Mouse (Mus musculus) stomach, embryonic 16.5 days (tissue): ENCODE measurements around the gene Usp2. TPM values are rescaled to one million over a fixed set of nuclear protein-coding genes. Genes with fewer than 3 reads are reported as not detected.

Source experiments
- ATAC-seq: fragments of 200-750 bp; cut with Nextera tagmentation; 2 replicates; pipeline ENCODE4 v1.8.0; 2017; ENCODE audit warnings: moderate number of reproducible peaks, moderate TSS enrichment; ENCODE audit not compliant: insufficient read depth, low FRiP score
- H3K27ac ChIP-seq: fragments of 300-500 bp; sonication (generic); 2 replicates; pipeline ENCODE4 v1.5.1; 2014; ENCODE audit warnings: low read length
- H3K27me3 ChIP-seq: fragments of 300-500 bp; sonication (generic); 2 replicates; pipeline ENCODE4 v1.6.1; 2014; ENCODE audit warnings: low read length, control low read depth, mixed read lengths; ENCODE audit not compliant: control insufficient read depth, insufficient read depth
- H3K36me3 ChIP-seq: fragments of 300-500 bp; sonication (generic); 2 replicates; pipeline ENCODE4 v1.6.1; 2014; ENCODE audit warnings: low read length; ENCODE audit not compliant: control insufficient read depth, insufficient read depth
- H3K4me1 ChIP-seq: fragments of 300-500 bp; sonication (generic); 2 replicates; pipeline ENCODE4 v1.6.1; 2014; ENCODE audit warnings: low read length, control low read depth, mixed read lengths; ENCODE audit not compliant: control insufficient read depth, insufficient read depth
- H3K4me2 ChIP-seq: fragments of 300-500 bp; sonication (generic); 2 replicates; pipeline ENCODE4 v1.6.1; 2014; ENCODE audit warnings: low read depth, low read length, mixed read lengths
- H3K4me3 ChIP-seq: fragments of 300-500 bp; sonication (generic); replicated peaks from 2 replicates; pipeline ENCODE4 v1.5.1; 2014; ENCODE audit warnings: mild to moderate bottlenecking, low read length
- H3K9ac ChIP-seq: fragments of 300-500 bp; sonication (generic); 2 replicates; pipeline ENCODE4 v1.6.1; 2014; ENCODE audit warnings: low read length
- H3K9me3 ChIP-seq: fragments of 300-500 bp; sonication (generic); replicated peaks from 2 replicates; pipeline ENCODE4 v1.6.1; 2016; ENCODE audit warnings: low read length, control low read depth; ENCODE audit not compliant: control insufficient read depth
- WGBS: fragments of 180-500 bp; shearing (Covaris S2); extraction: QIAGEN DNeasy Blood & Tissue Kit; methylation state at CpG from one replicate; pipeline ENCODE4 v1.1.7; 2014; 5-methylcytosine and 5-hydroxymethylcytosine counted together
- polyA plus RNA-seq: library from polyadenylated mRNA; unstranded; fragments of >200 nt; fragmentation: Nextera tagmentation; extraction: Ambion mirVana; gene quantifications from 2 replicates; pipeline ENCODE4 v1.2.1, GENCODE M21; 2015

Gene Usp2
- polyA plus RNA-seq, result 16.1 and 21.5 TPM in 2 replicates

GRCm38 (mm10) chr9:44066785-44067225, at the start of gene Usp2:
Gene Usp2, plus strand, starts transcription at chr9:44067021.
- WGBS, result under 1% methylated on average over 38 of the region's 38 CpGs
- Histone ChIP-seq H3K4me1 (peaks cover 12% of the 10 kb centered on the region), H3K27me3 (no peaks in the 10 kb centered on the region), H3K9me3 (no peaks in the 10 kb centered on the region), H3K9ac (peak within 1 kb of the TSS; percentile 68), H3K4me3 (peak within 1 kb of the TSS; percentile 47), H3K4me2 (peak within 1 kb of the TSS; percentile 76), H3K36me3 (no peaks in the 10 kb centered on the region), H3K27ac (no peak within 1 kb of the TSS)
- peak; percentile 98 for ATAC-seq

- 70% methylated on average over 5 of the region's 5 CpGs for WGBS
- Histone ChIP-seq H3K27ac (no peak overlapping the region), H3K27me3 (no peaks in the 10 kb centered on the region), H3K36me3 (no peaks in the 10 kb centered on the region), H3K9ac (no peak overlapping the region), H3K9me3 (no peaks in the 10 kb centered on the region), H3K4me3 (no peak overlapping the region), H3K4me1 (no peaks in the 10 kb centered on the region), H3K4me2 (no peak overlapping the region)
- no peak for ATAC-seq
Observed at GRCm38 (mm10) chr9:44017846-44018245, 49.0 kb upstream of the Usp2 start.

DNA sequence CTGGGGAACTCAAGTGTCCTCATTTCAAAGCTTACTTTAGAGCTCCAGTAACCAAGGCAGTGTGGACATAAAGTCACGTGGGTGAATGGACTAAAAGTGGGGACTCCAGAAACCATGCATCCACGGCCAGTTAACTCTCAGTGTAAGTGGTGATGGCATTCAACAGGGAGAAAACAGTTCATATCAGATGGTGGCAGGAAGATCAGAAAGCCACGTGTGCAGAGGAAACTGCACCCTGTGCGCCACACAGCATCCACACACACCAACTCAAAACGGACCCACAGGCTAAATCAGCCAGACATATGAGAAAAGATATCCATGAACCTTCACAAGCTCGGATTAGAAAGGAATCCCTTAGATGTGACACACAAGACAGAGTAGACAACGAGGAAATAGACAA, 46.8 kb upstream of the Usp2 start:
- no peak for ATAC-seq
- Histone ChIP-seq H3K4me2 (no peak overlapping the region), H3K4me3 (no peak overlapping the region), H3K36me3 (no peaks in the 10 kb centered on the region), H3K27me3 (no peaks in the 10 kb centered on the region), H3K4me1 (no peaks in the 10 kb centered on the region), H3K9ac (no peak overlapping the region), H3K27ac (no peak overlapping the region), H3K9me3 (no peaks in the 10 kb centered on the region)
- 71% methylated on average over 7 of the region's 7 CpGs for WGBS

DNA sequence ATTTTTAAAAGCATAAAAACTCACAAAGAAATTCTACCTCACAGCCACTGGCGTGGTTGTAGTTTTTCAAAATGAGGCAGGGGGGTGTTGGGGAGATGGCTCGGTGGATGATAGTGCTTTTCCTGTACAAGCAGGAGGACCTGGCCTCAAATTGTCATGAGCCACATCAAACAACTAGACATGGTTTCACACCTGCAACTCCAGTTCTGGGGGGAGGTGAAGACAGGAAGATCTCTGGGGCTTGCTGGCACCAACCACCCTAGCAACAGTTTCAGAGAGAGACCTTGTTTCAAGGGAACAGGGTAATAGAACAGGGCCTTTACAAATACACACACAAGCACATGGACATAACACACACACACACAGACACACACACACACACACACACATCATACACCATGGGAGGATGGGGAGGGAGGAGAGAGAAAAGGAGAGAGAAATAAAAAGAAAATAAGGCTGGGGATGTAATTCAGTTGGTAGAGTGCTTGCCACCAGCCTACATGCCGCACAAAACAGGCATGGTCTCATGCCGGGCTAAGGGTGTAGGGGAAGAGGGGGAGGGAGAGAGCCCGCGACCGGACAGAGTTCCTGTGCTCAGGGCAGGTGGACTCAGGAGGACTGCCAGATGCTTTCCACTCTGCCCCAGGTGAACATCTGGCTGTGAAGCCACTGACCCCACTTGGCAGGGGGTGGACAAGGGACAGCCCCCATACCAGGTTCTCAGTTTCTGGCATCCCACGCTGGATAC, 44.5 kb upstream of the Usp2 start:
- H3K4me1 ChIP-seq, result no peaks in the 10 kb centered on the region
- no peak for ATAC-seq

GRCm38 (mm10) chr9:44024096-44024495, 42.7 kb upstream of the Usp2 start:
- no peak for ATAC-seq
- 78% methylated on average over 3 of the region's 3 CpGs for WGBS
- Histone ChIP-seq H3K4me1 (no peaks in the 10 kb centered on the region), H3K27ac (no peak overlapping the region), H3K4me2 (no peak overlapping the region), H3K4me3 (no peak overlapping the region), H3K9ac (no peak overlapping the region), H3K9me3 (no peaks in the 10 kb centered on the region), H3K36me3 (no peaks in the 10 kb centered on the region), H3K27me3 (no peaks in the 10 kb centered on the region)

More for the DNA sequence above, 44.5 kb upstream of the Usp2 start:
- Histone ChIP-seq H3K9ac (no peak overlapping the region), H3K9me3 (no peaks in the 10 kb centered on the region), H3K27ac (no peak overlapping the region), H3K4me2 (no peak overlapping the region), H3K27me3 (no peaks in the 10 kb centered on the region), H3K4me3 (no peak overlapping the region), H3K36me3 (no peaks in the 10 kb centered on the region)
- WGBS, result 62% methylated on average over 8 of the region's 8 CpGs

- no peak overlapping the region for H3K4me2 ChIP-seq
- 38% methylated on average over 5 of the region's 5 CpGs for WGBS
- H3K4me1 ChIP-seq, result no peaks in the 10 kb centered on the region
- no peak; the same call in 1 of the 2 replicates for ATAC-seq
- no peak overlapping the region for H3K9ac ChIP-seq
- no peaks in the 10 kb centered on the region for H3K36me3 ChIP-seq
- no peak overlapping the region for H3K27ac ChIP-seq
- no peaks in the 10 kb centered on the region for H3K27me3 ChIP-seq
- no peak overlapping the region for H3K4me3 ChIP-seq
- H3K9me3 ChIP-seq, result no peaks in the 10 kb centered on the region
Observed at GRCm38 (mm10) chr9:44029580-44030236, 37.1 kb upstream of the Usp2 start.

DNA sequence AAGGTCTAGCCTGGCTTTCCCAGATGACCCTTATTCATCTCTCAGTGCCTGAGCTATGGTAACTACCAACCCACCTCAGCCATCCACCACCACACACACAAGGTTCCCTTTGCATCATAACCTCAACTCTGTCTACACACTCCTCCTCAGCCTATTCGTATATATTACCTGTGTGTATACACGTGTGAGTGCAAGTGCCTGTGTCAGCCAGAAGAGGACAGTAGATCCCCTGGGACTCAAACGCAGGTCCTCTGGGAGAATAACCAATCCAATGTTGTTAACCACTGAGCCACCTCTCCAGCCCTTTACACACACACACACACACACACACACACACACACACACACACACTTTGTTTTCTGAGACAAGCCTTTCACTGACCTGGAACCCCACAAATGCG, 36.2 kb upstream of the Usp2 start:
- no peak overlapping the region for H3K9ac ChIP-seq
- no peak overlapping the region for H3K4me3 ChIP-seq
- no peaks in the 10 kb centered on the region for H3K36me3 ChIP-seq
- no peaks in the 10 kb centered on the region for H3K9me3 ChIP-seq
- H3K4me1 ChIP-seq, result no peaks in the 10 kb centered on the region
- H3K27ac ChIP-seq, result no peak overlapping the region
- no peaks in the 10 kb centered on the region for H3K27me3 ChIP-seq
- H3K4me2 ChIP-seq, result no peak overlapping the region
- WGBS, result 93% methylated on average over 4 of the region's 4 CpGs
- ATAC-seq, result no peak

DNA sequence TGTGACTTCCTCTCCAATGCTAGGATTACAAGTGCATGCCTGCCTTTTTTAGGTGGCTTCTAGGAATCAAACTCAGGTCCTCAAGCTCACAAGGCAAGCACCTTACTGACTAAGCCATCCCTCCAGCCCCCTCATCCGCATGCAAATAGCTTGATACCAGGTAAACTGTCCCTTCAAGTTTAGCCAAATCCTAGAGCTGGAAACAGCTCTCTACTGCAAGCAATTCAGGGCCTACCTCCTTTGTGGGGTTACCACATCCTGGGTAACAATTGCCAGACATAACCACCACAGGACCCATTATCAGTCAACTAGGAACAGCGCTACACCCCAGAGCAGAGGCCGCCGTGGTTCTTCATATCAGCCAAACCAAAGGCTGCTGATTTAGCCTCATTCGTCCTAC, 35.7 kb upstream of the Usp2 start:
- Histone ChIP-seq H3K9me3 (no peaks in the 10 kb centered on the region), H3K27ac (no peak overlapping the region), H3K4me3 (no peak overlapping the region), H3K36me3 (no peaks in the 10 kb centered on the region), H3K27me3 (no peaks in the 10 kb centered on the region), H3K4me2 (no peak overlapping the region), H3K4me1 (no peaks in the 10 kb centered on the region), H3K9ac (no peak overlapping the region)
- no peak for ATAC-seq
- 77% methylated on average over 5 of the region's 5 CpGs for WGBS

DNA sequence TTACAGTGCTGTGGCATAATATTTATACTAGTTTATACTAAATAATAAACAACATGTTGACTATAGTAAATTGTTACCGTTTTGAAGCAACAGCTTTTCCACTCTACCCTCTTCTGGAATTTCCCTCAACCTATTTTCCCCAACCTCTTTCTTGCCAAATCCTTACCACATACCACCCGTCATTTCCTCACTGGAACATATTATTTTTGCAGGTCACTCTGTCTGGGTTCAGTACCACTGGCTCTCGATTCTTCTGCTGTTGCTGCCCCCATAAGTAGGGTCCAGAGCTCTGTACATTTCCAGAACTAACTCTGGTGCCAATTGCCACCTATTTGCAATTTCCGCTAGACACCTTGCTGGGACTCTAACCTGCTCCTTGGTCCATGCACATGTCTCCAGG, 34.9 kb upstream of the Usp2 start:
- WGBS, result 72% methylated on average over 4 of the region's 4 CpGs
- H3K4me2 ChIP-seq, result no peak overlapping the region

More for the DNA sequence above, 34.9 kb upstream of the Usp2 start:
- no peaks in the 10 kb centered on the region for H3K9me3 ChIP-seq
- H3K27ac ChIP-seq, result no peak overlapping the region
- no peaks in the 10 kb centered on the region for H3K36me3 ChIP-seq
- no peak overlapping the region for H3K4me3 ChIP-seq
- H3K4me1 ChIP-seq, result no peaks in the 10 kb centered on the region
- ATAC-seq, result no peak
- no peak overlapping the region for H3K9ac ChIP-seq
- H3K27me3 ChIP-seq, result no peaks in the 10 kb centered on the region
